Mouse (Mus musculus): ENCODE data around the gene Rsbn1.

The Rsbn1 gene

GRCm38 (mm10) chr3:103948666-103949065, 34.7 kb downstream of the Rsbn1 start:
- no peak for DNase-seq (ENCODE audit: low read depth)

- DNase-seq (ENCODE audit: low read depth): no peak
These were observed 46.7 kb downstream of the Rsbn1 start for GRCm38 (mm10) chr3:103960622-103961021.

GRCm38 (mm10) chr3:103967231-103967630, 53.3 kb downstream of the Rsbn1 start:
- no peak for DNase-seq (ENCODE audit: low read depth)

GRCm38 (mm10) chr3:103967861-103968691, 54.2 kb downstream of the Rsbn1 start, which contains the start of gene Phtf1:
Phtf1 (plus strand) TSS chr3:103968110.
- DNase-seq (ENCODE audit: low read depth): peak; percentile 81

GRCm38 (mm10) chr3:103968701-103969100, 54.8 kb downstream of the Rsbn1 start:
- peak; percentile 52 for DNase-seq (ENCODE audit: low read depth)

GRCm38 (mm10) chr3:103971157-103971556, 57.2 kb downstream of the Rsbn1 start:
- no peak for DNase-seq (ENCODE audit: low read depth)

GRCm38 (mm10) chr3:103984556-103984955, 70.6 kb downstream of the Rsbn1 start:
- DNase-seq (ENCODE audit: low read depth): no peak

- no peak for DNase-seq (ENCODE audit: low read depth)
These were observed 71.3 kb downstream of the Rsbn1 start for GRCm38 (mm10) chr3:103985194-103985593.

GRCm38 (mm10) chr3:103987831-103988432, 74.0 kb downstream of the Rsbn1 start:
- DNase-seq (ENCODE audit: low read depth): no peak

- no peak for DNase-seq (ENCODE audit: low read depth)
These were observed 75.4 kb downstream of the Rsbn1 start for GRCm38 (mm10) chr3:103989352-103989751.

GRCm38 (mm10) chr3:103991271-103991670, 77.4 kb downstream of the Rsbn1 start:
- peak; percentile 53 for DNase-seq (ENCODE audit: low read depth)

GRCm38 (mm10) chr3:103998724-103999123, 84.8 kb downstream of the Rsbn1 start:
- no peak for DNase-seq (ENCODE audit: low read depth)

- no peak for DNase-seq (ENCODE audit: low read depth)
These were observed 93.1 kb downstream of the Rsbn1 start for GRCm38 (mm10) chr3:104006896-104007466.

GRCm38 (mm10) chr3:104007479-104007878, 93.6 kb downstream of the Rsbn1 start:
- no peak for DNase-seq (ENCODE audit: low read depth)

- no peak for DNase-seq (ENCODE audit: low read depth)
These were observed 96.2 kb downstream of the Rsbn1 start for GRCm38 (mm10) chr3:104009924-104010662.

- DNase-seq (ENCODE audit: low read depth): no peak
These were observed 98.1 kb downstream of the Rsbn1 start for GRCm38 (mm10) chr3:104011972-104012371.
